Mouse (Mus musculus) T-cell, adult 66 days (primary cell): ENCODE data around the gene Xab2. TPM values are rescaled to one million over a fixed set of nuclear protein-coding genes. Genes with fewer than 3 reads are reported as not detected.

Experiments used
- total RNA-seq, 2 experiments: library from RNA; stranded (reverse); gene quantifications; 3 replicates in 1 of 2; 4 replicates in 1 of 2; pipeline ENCODE4 v1.2.4; 2023

Xab2 gene
- total RNA-seq: 10 to 100 TPM; 80.3 to 85.8 TPM

GRCm38 (mm10) chr8:3621199-3621970 is at the start of gene Xab2, which contains the start of gene Pet100:
Gene Xab2, minus strand, starts transcription at chr8:3621316.
Gene Pet100, plus strand, starts transcription at chr8:3621548.

GRCm38 (mm10) chr8:3665507-3665906 is 44.4 kb upstream of the Xab2 start, which contains the start of gene Mcemp1:
Gene Mcemp1, plus strand, starts transcription at chr8:3665754.

DNA sequence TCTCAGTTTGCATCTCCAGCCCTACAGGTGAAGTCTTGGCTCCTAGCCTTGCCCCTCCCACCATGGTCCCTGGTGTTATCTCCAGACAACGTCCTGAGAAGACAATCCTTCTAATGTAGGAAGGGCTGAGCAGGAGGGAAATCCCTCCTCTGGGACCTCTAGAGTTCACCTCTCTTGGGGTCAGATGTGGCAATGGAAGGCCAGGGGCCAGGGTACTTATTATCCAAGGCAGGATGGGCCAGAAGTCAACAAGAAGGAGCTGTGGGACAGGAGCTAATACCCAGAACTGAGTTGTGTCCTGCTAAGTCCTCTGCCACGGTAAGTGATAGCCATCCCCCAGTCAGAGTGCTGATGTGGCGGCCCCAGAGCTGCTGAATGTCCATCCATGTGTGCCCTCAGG is 34.4 kb upstream of the Xab2 start, which contains the start of gene Retn:
Retn (plus strand) TSS at position 245 of the 400 bp plus-strand sequence.

DNA sequence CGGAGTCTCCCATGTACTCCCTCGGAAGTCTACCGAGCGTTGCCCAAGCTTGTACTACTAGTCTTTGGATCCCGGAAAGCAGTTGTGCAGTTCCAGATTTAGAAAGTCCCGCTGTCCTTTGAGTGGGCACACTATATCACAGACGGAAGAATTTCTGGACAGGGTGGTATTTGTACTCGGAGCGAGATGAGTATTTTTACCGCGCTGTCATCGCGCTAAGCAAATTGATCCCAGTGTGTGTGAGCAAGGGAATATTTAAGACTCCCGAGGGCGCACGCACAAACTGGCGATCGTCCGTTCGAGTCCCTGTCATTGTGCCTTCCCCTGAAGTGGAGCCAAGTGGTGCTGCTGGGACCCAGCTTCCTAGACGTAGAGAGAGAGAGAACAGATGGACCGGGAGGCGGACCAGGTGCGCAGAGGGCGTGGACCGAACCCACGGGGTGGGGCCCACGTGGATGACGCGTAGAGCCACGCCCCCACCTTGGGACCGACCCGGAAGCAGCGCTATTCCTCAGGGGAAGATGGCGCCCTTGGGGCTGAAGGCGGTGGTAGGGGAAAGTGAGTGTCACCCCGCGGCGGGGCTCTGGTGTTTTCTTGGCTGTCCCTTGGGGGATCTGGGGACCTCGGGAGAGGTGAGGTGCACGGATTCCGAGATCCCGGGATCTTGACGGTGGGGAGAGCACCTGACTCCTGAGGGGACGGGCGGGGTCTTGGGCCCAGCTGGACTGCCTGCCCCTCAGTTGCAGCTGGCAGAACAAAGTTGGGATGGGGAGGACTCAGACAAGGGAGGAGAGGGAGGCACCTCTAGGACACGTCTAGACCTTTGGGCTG is 9.7 kb upstream of the Xab2 start, which contains the start of gene Stxbp2:
Stxbp2 (plus strand) TSS at position 309 of the 831 bp plus-strand sequence.

GRCm38 (mm10) chr8:3625445-3625844 is 4.3 kb upstream of the Xab2 start, which contains the start of gene Pcp2:
Gene Pcp2, minus strand, starts transcription at chr8:3625545.

GRCm38 (mm10) chr8:3586993-3587390 is 34.1 kb downstream of the Xab2 start, which contains the start of gene Camsap3:
Gene Camsap3, plus strand, starts transcription at chr8:3587293.

DNA sequence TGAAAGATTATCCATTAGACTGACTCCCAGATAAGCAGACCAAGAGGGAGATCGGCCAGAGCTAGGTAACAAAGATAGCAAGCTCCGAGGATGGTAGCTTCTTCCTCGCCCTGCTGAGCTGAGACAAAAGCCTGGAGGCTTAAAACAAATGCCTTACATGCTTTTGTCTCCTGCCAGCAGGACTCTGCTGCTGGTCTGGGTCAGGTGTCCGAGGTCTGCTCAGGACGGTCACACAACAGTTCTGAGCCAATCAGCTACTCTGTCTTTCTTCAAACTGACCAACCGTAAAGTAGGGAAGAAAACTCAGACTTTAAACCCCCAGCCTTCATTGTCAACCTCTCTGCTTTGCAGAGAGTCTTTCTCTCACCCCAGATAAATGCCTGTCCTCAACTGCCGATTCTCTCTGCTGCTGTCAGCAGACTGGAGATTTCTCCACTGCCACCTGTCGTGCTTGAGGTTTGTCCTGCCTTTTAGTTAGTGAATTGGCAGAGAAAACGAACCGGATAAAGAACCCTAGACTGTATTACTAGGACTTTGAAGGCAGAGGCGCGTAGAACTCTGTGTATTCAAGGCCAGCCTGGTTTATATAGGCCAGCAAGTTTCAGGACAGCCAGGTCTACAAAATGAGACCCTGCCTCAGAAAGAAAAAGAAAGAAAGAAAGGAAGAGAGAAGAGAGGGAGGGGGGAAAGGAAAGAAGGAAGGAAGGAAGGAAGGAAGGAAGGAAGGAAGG is 53.3 kb downstream of the Xab2 start, which contains the start of gene C330021F23Rik:
C330021F23Rik (plus strand) TSS at position 350 of the 731 bp plus-strand sequence.

Other genes with a start within 250 kb of the Xab2 start
- gene Arhgef18, start 228.3 kb downstream of the Xab2 start, total RNA-seq: 100 to 1,000 TPM; 256 to 275 TPM
- under 1 TPM in 1 of 2 experiments, not detected in 1; 0.61 TPM for gene Pex11g, start 153.6 kb downstream of the Xab2 start, total RNA-seq
- gene Tex45, start 150.5 kb downstream of the Xab2 start, total RNA-seq: 10 to 100 TPM in 1 of 2 experiments, 1 to 10 TPM in 1; 8.5 to 16.2 TPM
- gene Zfp358, start 128.2 kb downstream of the Xab2 start, total RNA-seq: 1 to 10 TPM; 6.8 to 8.3 TPM
- 10 to 100 TPM; 70.6 to 82.9 TPM for gene Mcoln1, start 120.9 kb downstream of the Xab2 start, total RNA-seq
- 10 to 100 TPM; 65.9 to 67.7 TPM for gene Pnpla6, start 105.9 kb downstream of the Xab2 start, total RNA-seq
- not detected for gene C330021F23Rik, start 53.3 kb downstream of the Xab2 start, total RNA-seq
- gene Camsap3, start 34.0 kb downstream of the Xab2 start, total RNA-seq: not detected
- 10 to 100 TPM; 49.8 to 57.0 TPM for gene Pet100, start 232 bp upstream of the Xab2 start, total RNA-seq
- not detected for gene Pcp2, start 4.2 kb upstream of the Xab2 start, total RNA-seq
- gene Stxbp2, start 9.6 kb upstream of the Xab2 start, total RNA-seq: 100 to 1,000 TPM; 207 to 212 TPM
- gene Retn, start 34.5 kb upstream of the Xab2 start, total RNA-seq: not detected
- under 1 TPM in 1 of 2 experiments, not detected in 1; 0.39 TPM for gene Mcemp1, start 44.4 kb upstream of the Xab2 start, total RNA-seq
- gene Fcor, start 51.0 kb upstream of the Xab2 start, total RNA-seq: not detected
- gene Trappc5, start 55.0 kb upstream of the Xab2 start, total RNA-seq: 10 to 100 TPM; 12.6 to 16.2 TPM
- gene Fcer2a, start 72.9 kb upstream of the Xab2 start, total RNA-seq: 1 to 10 TPM in 1 of 2 experiments, under 1 TPM in 1; 0.83 to 1.4 TPM
- gene Clec4g, start 99.3 kb upstream of the Xab2 start, total RNA-seq: not detected
- 1 to 10 TPM in 1 of 2 experiments, under 1 TPM in 1; 0.65 to 2.1 TPM for gene Cd209a, start 127.7 kb upstream of the Xab2 start, total RNA-seq
- not detected for gene Cd209e, start 233.0 kb upstream of the Xab2 start, total RNA-seq